Mouse (Mus musculus) lung, embryonic 14.5 days (tissue): ENCODE results near the gene Stim1. TPM values are rescaled to one million over a fixed set of nuclear protein-coding genes. Genes with fewer than 3 reads are reported as not detected.

Experiments used
- ATAC-seq: fragments of 200-750 bp; cut with Nextera tagmentation; 2 replicates; pipeline ENCODE4 v1.8.0; 2017; ENCODE audit warnings: mild to moderate bottlenecking, moderate TSS enrichment, moderate library complexity; ENCODE audit not compliant: insufficient read depth
- DNase-seq: peaks from one replicate; pipeline ENCODE4 v3.0.0-alpha.2; 2015
- H3K27ac ChIP-seq: fragments of 300-500 bp; sonication (generic); 2 replicates; pipeline ENCODE4 v1.5.1; 2014; ENCODE audit warnings: low read depth, mild to moderate bottlenecking, moderate library complexity
- H3K27me3 ChIP-seq: fragments of 300-500 bp; sonication (generic); 2 replicates; pipeline ENCODE4 v1.6.1; 2014; ENCODE audit warnings: low read length, control low read depth; ENCODE audit not compliant: insufficient read depth
- H3K36me3 ChIP-seq: fragments of 300-500 bp; sonication (generic); 2 replicates; pipeline ENCODE4 v1.6.1; 2014; ENCODE audit warnings: control low read depth; ENCODE audit not compliant: insufficient read depth
- H3K4me1 ChIP-seq: fragments of 300-500 bp; sonication (generic); 2 replicates; pipeline ENCODE4 v1.6.1; 2014; ENCODE audit warnings: antibody characterized with exemption, control low read depth; ENCODE audit not compliant: insufficient read depth
- H3K4me2 ChIP-seq: fragments of 300-500 bp; sonication (generic); 2 replicates; pipeline ENCODE4 v1.6.1; 2014; ENCODE audit warnings: mild to moderate bottlenecking
- H3K4me3 ChIP-seq: fragments of 300-500 bp; sonication (generic); 2 replicates; pipeline ENCODE4 v1.5.1; 2014; ENCODE audit warnings: low read depth, low read length
- H3K9ac ChIP-seq: fragments of 300-500 bp; sonication (generic); 2 replicates; pipeline ENCODE4 v1.6.1; 2014
- H3K9me3 ChIP-seq: fragments of 300-500 bp; sonication (generic); 2 replicates; pipeline ENCODE4 v1.6.1; 2016; ENCODE audit warnings: low read depth, low read length, control low read depth
- CTCF ChIP-seq: IDR thresholded peaks from 2 replicates; pipeline ENCODE4 v1.5.1; 2016; ENCODE audit warnings: antibody characterized with exemption, low read depth
- WGBS: fragments of 180-500 bp; shearing (Covaris S2); extraction: QIAGEN DNeasy Blood & Tissue Kit; methylation state at CpG from one replicate; pipeline ENCODE4 v1.1.7; 2014; 5-methylcytosine and 5-hydroxymethylcytosine counted together
- polyA plus RNA-seq: library from polyadenylated mRNA; unstranded; fragments of >200 nt; fragmentation: Nextera tagmentation; extraction: Ambion mirVana; gene quantifications from 2 replicates; pipeline ENCODE4 v1.2.1, GENCODE M21; 2014

Stim1 gene
- polyA plus RNA-seq, 1 experiment from 2014 or later: 15.9 TPM

DNA sequence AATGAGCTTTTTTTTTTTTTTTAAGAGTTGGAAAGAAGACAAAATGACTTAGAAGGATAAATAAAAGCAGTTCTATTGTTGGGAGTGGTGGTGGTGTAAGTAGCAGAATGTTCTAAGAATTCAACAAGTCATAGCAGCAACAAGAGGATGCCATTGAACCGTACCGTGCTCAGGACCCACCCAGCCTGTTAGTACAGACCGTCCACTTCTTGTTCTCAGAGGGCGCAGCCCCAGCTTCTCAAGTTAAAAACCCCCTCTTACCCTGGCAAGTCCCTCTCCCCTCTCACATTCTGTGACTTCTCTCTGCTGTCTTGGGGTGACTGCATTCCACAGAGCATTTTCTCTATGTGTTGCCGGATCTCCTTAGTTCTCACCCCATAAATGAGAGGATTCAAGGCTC, 209.0 kb downstream of the Stim1 start:
- no peak overlapping the region for H3K9ac ChIP-seq
- no peak for TF ChIP-seq CTCF
- H3K4me1 ChIP-seq: peaks cover 7% of the 10 kb centered on the region; the same call in 1 of the 2 replicates
- no peaks in the 10 kb centered on the region for H3K27me3 ChIP-seq
- H3K9me3 ChIP-seq: no peaks in the 10 kb centered on the region
- H3K36me3 ChIP-seq: no peaks in the 10 kb centered on the region
- H3K4me2 ChIP-seq: no peak overlapping the region
- DNase-seq: no peak
- no peak for ATAC-seq
- H3K27ac ChIP-seq: no peak overlapping the region
- no peak overlapping the region for H3K4me3 ChIP-seq
- WGBS: 90% methylated on average over 5 of the region's 5 CpGs

GRCm38 (mm10) chr7:102477377-102477776, 209.8 kb downstream of the Stim1 start:
- ATAC-seq (no peak), DNase-seq (no peak)
- H3K9ac ChIP-seq: no peak overlapping the region
- peaks cover 7% of the 10 kb centered on the region; the same call in 1 of the 2 replicates for H3K4me1 ChIP-seq
- no peaks in the 10 kb centered on the region for H3K36me3 ChIP-seq
- no peak for TF ChIP-seq CTCF
- WGBS: 78% methylated on average over 11 of the region's 11 CpGs
- no peaks in the 10 kb centered on the region for H3K9me3 ChIP-seq
- no peak overlapping the region for H3K27ac ChIP-seq
- H3K4me2 ChIP-seq: no peak overlapping the region
- no peak overlapping the region for H3K4me3 ChIP-seq
- H3K27me3 ChIP-seq: no peaks in the 10 kb centered on the region

DNA sequence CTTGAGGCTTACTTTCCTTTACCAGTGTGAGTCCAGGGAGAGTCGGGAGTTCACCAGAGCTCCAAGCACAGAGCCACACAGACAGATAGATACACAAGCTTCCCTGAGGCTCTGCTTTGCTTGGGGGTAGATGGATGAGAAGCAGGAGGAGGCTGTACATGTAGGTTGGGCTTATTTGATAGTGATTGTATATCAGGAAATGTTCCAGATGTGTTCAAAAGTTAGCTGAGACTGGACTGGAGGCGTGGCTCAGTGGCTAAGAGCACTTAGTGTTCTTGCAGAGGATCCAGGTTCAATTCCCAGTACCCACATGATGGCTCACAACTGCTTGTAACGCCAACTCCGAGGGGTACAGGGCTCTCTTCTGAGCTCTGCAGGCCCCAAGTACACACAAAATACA, 210.8 kb downstream of the Stim1 start:
- WGBS: 78% methylated on average over 4 of the region's 4 CpGs
- H3K4me2 ChIP-seq: no peak overlapping the region
- no peak overlapping the region for H3K27ac ChIP-seq
- H3K9me3 ChIP-seq: no peaks in the 10 kb centered on the region
- peaks cover 7% of the 10 kb centered on the region; the same call in 1 of the 2 replicates for H3K4me1 ChIP-seq
- ATAC-seq (no peak), DNase-seq (peak; percentile 13)
- H3K4me3 ChIP-seq: no peak overlapping the region
- no peaks in the 10 kb centered on the region for H3K27me3 ChIP-seq
- TF ChIP-seq CTCF: no peak
- no peaks in the 10 kb centered on the region for H3K36me3 ChIP-seq
- H3K9ac ChIP-seq: no peak overlapping the region

DNA sequence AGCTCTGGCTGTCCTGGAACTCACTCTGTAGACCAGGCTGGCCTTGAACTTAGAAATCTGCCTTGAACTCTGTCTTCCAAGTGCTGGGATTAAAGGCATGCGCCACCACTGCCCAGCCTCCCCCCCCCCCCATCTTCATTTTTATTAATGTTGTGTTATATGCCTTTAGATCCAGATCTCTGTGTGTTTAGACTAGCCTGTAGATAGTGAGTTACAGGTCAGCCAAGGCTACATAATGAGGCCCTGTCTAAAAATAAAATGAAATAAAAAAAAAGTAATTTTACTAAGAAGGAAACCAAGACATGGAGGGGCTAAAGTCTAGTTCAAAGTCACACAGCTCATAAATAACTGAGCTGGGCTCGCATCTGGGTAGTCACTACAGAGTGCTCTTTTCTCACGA, 211.3 kb downstream of the Stim1 start:
- no peaks in the 10 kb centered on the region for H3K9me3 ChIP-seq
- H3K4me2 ChIP-seq: no peak overlapping the region
- H3K4me1 ChIP-seq: peaks cover 7% of the 10 kb centered on the region; the same call in 1 of the 2 replicates
- peak; percentile 47 for DNase-seq
- H3K27ac ChIP-seq: no peak overlapping the region
- no peak overlapping the region for H3K9ac ChIP-seq
- no peak for TF ChIP-seq CTCF
- peak; percentile 67 for ATAC-seq
- WGBS: 48% methylated on average over 3 of the region's 3 CpGs
- no peaks in the 10 kb centered on the region for H3K27me3 ChIP-seq
- no peaks in the 10 kb centered on the region for H3K36me3 ChIP-seq
- H3K4me3 ChIP-seq: no peak overlapping the region

DNA sequence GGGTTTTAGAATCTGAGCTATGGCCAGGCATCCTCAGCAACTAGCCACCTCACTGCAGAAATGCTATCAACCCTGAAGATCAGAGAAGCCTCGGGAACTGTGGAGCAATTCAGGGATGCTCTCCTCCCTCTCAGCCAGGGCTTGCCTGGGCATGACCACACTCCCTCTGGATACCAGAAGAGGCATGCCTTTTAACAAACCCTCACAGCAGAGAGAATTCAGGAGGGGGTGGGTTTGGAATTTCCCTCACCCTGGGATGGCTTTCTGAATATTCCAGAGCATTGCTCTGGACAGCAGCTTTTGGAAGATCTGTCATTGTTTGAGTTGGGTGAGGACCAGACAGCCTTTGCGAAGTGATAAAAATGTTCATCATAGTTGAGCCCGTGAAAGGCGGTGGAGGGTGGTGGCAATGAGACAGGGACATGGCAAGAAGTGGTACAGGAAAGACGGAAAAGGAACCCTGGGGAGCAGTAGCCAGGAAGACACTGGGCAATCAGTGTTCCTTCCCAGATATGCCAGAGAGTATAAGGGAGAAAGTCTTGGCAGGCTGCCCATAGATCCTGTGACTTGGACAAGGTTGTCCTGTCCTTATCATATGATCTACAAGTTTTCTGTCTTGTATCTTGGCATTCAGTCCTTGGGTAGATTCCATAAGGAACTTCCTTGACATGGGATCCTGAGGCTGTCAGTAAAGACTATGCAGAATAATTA, 211.9 kb downstream of the Stim1 start:
- Histone ChIP-seq H3K9ac (no peak overlapping the region), H3K4me3 (no peak overlapping the region), H3K36me3 (no peaks in the 10 kb centered on the region), H3K27ac (no peak overlapping the region), H3K4me1 (peaks cover 7% of the 10 kb centered on the region; the same call in 1 of the 2 replicates), H3K27me3 (no peaks in the 10 kb centered on the region), H3K4me2 (no peak overlapping the region), H3K9me3 (no peaks in the 10 kb centered on the region)
- TF ChIP-seq CTCF: no peak
- whole genome bisulfite sequencing: 42% methylated on average over 5 of the region's 5 CpGs
- ATAC-seq: peak; percentile 25; the same call in 1 of the 2 replicates
- peak; percentile 63 for DNase-seq

DNA sequence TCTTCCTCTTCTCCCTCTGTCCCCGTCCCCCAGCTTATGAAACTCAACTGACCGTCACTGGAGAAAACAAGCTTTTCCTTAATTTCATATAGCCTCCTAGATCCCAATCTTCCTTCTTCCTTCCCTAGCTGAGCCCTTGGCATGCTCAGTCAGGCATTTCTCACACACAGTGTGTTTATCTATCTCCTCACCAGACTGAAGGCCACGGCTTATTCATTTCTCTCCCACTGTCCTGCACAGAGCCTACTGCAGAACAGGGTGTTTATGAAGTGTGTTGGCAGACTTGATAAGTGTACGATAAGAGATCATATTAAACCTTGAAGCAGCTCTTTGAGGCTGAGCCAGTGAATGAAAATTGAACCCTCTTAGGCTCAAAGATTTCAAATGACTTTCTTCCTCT, 213.2 kb downstream of the Stim1 start:
- Histone ChIP-seq H3K9me3 (no peaks in the 10 kb centered on the region), H3K9ac (no peak overlapping the region), H3K27ac (no peak overlapping the region), H3K4me3 (no peak overlapping the region), H3K36me3 (no peaks in the 10 kb centered on the region), H3K27me3 (no peaks in the 10 kb centered on the region), H3K4me2 (no peak overlapping the region), H3K4me1 (peaks cover 7% of the 10 kb centered on the region; the same call in 1 of the 2 replicates)
- 29% methylated on average over 4 of the region's 4 CpGs for WGBS
- ATAC-seq: peak; percentile 66
- peak; percentile 60 for DNase-seq
- no peak for TF ChIP-seq CTCF

- no peak within 1 kb of the TSS for H3K4me3 ChIP-seq
- TF ChIP-seq CTCF: no peak
- no peaks in the 10 kb centered on the region for H3K27me3 ChIP-seq
- H3K9ac ChIP-seq: no peak within 1 kb of the TSS
- H3K27ac ChIP-seq: no peak within 1 kb of the TSS
- ATAC-seq: no peak
- H3K9me3 ChIP-seq: no peaks in the 10 kb centered on the region
- H3K4me2 ChIP-seq: no peak within 1 kb of the TSS
- 85% methylated on average over 4 of the region's 4 CpGs for WGBS
- H3K36me3 ChIP-seq: no peaks in the 10 kb centered on the region
- peaks cover 7% of the 10 kb centered on the region; the same call in 1 of the 2 replicates for H3K4me1 ChIP-seq
- no peak for DNase-seq
Measured at GRCm38 (mm10) chr7:102481579-102481978, 214.0 kb downstream of the Stim1 start, which contains the start of gene Olfr543. Olfr543 (minus strand) TSS chr7:102481679.
